Mouse (Mus musculus) spleen, adult 2 months (tissue): ENCODE data around the gene Ednra. TPM values are rescaled to one million over a fixed set of nuclear protein-coding genes. Genes with fewer than 3 reads are reported as not detected.

Experiments
- DNase-seq, 2 experiments: peaks; one replicate each; pipeline versions ENCODE4 v3.0.0 to v3.0.0-alpha.2; 2012 to 2021; ENCODE audit warnings: low spot score in 2 of 2, low read depth in 1 of 2
- H3K27ac ChIP-seq: fragments of 200-500 bp; 2 replicates; pipeline ENCODE4 v1.5.1; 2012; ENCODE audit warnings: low read length, inconsistent platforms; ENCODE audit not compliant: insufficient read depth
- H3K27me3 ChIP-seq: fragments of 200-500 bp; 2 replicates; pipeline ENCODE4 v1.6.1; 2012; ENCODE audit warnings: mild to moderate bottlenecking, moderate library complexity, low read length, inconsistent platforms; ENCODE audit not compliant: control insufficient read depth, insufficient read depth
- H3K36me3 ChIP-seq: fragments of 200-500 bp; 2 replicates; pipeline ENCODE4 v1.6.1; 2012; ENCODE audit warnings: mild to moderate bottlenecking, low read length, inconsistent platforms; ENCODE audit not compliant: control insufficient read depth, insufficient read depth
- H3K4me1 ChIP-seq: fragments of 200-500 bp; 2 replicates; pipeline ENCODE4 v1.6.1; 2011; ENCODE audit warnings: inconsistent platforms; ENCODE audit not compliant: control insufficient read depth, insufficient read depth, insufficient read length
- H3K4me3 ChIP-seq: fragments of 200-500 bp; 2 replicates; pipeline ENCODE4 v1.5.1; 2011; ENCODE audit warnings: mild to moderate bottlenecking, inconsistent platforms; ENCODE audit not compliant: insufficient read depth, insufficient read length; ENCODE audit errors: extremely low read depth
- CTCF ChIP-seq: fragments of 200-500 bp; IDR thresholded peaks from 2 replicates; pipeline ENCODE4 v1.5.1; 2011; ENCODE audit warnings: mild to moderate bottlenecking, inconsistent platforms; ENCODE audit not compliant: insufficient read depth, insufficient read length, insufficient replicate concordance; ENCODE audit errors: extremely low read depth
- POLR2A ChIP-seq: fragments of 200-500 bp; IDR thresholded peaks from 2 replicates; pipeline ENCODE4 v1.6.1; 2011; ENCODE audit warnings: low read depth, low read length, inconsistent platforms
- WGBS: fragments of 180-500 bp; shearing (Covaris S2); methylation state at CpG from one replicate; pipeline ENCODE4 v1.1.7; 2018; 5-methylcytosine and 5-hydroxymethylcytosine counted together
- polyA plus RNA-seq: library from polyadenylated mRNA; depleted of rRNA; stranded (reverse); fragments of >200 nt; gene quantifications from 2 replicates; pipeline ENCODE4 v1.2.3, GENCODE M21; 2012

The Ednra gene
- polyA plus RNA-seq, 1 experiment = 2.1 TPM

- H3K27me3 ChIP-seq = no peaks in the 10 kb centered on the region
- no peak overlapping the region for H3K4me3 ChIP-seq
- H3K4me1 ChIP-seq = no peaks in the 10 kb centered on the region
- no peaks in the 10 kb centered on the region for H3K36me3 ChIP-seq
- H3K27ac ChIP-seq = no peak overlapping the region
- WGBS = 81% methylated on average over 6 of the region's 6 CpGs
- TF ChIP-seq POLR2A (no peak), CTCF (no peak)
- no peak for DNase-seq
Observed at GRCm38 (mm10) chr8:77741050-77741777, 16.9 kb upstream of the Ednra start.

GRCm38 (mm10) chr8:77738419-77738818 is 14.2 kb upstream of the Ednra start:
- no peak overlapping the region for H3K27ac ChIP-seq
- WGBS = 97% methylated on average over 6 of the region's 6 CpGs
- no peaks in the 10 kb centered on the region for H3K27me3 ChIP-seq
- no peak overlapping the region for H3K4me3 ChIP-seq
- TF ChIP-seq POLR2A (no peak), CTCF (no peak)
- no peaks in the 10 kb centered on the region for H3K4me1 ChIP-seq
- no peaks in the 10 kb centered on the region for H3K36me3 ChIP-seq
- no peak for DNase-seq

- Histone ChIP-seq H3K4me1 (no peaks in the 10 kb centered on the region), H3K27ac (no peak overlapping the region), H3K36me3 (no peaks in the 10 kb centered on the region), H3K4me3 (no peak overlapping the region), H3K27me3 (no peaks in the 10 kb centered on the region)
- 78% methylated on average over 9 of the region's 9 CpGs for WGBS
- no peak for DNase-seq
- TF ChIP-seq POLR2A = no peak
- TF ChIP-seq CTCF = no peak
Observed at GRCm38 (mm10) chr8:77737327-77737726, 13.1 kb upstream of the Ednra start.

- H3K27ac ChIP-seq = no peak overlapping the region
- H3K36me3 ChIP-seq = no peaks in the 10 kb centered on the region
- WGBS = 86% methylated on average over 2 of the region's 2 CpGs
- H3K27me3 ChIP-seq = no peaks in the 10 kb centered on the region
- no peak for DNase-seq
- TF ChIP-seq CTCF (no peak), POLR2A (no peak)
- no peak overlapping the region for H3K4me3 ChIP-seq
- no peaks in the 10 kb centered on the region for H3K4me1 ChIP-seq
Observed at GRCm38 (mm10) chr8:77733792-77734191, 9.5 kb upstream of the Ednra start.

DNA sequence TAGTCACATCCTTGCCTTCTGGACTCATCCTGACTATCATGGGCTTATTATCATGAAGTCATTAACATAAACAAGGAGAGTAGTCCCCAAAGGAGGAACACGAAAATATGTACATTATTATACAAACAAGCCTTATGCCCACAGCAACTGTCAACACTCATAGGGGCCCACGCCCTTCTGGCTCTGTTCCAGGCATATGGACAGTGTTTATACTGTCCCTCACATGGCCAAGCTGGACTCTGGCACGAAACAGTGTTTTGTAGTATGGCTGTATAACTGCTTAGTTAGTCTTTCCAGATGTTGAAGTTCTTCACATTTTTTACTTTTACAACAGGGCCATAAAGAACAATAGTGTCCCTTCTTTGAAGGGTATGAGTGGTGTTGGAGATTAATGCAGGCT is 8.7 kb upstream of the Ednra start:
- Histone ChIP-seq H3K4me3 (no peak overlapping the region), H3K27ac (no peak overlapping the region), H3K27me3 (no peaks in the 10 kb centered on the region), H3K36me3 (no peaks in the 10 kb centered on the region), H3K4me1 (no peaks in the 10 kb centered on the region)
- TF ChIP-seq CTCF = no peak
- no peak for TF ChIP-seq POLR2A
- DNase-seq = no peak
- 77% methylated on average over 3 of the region's 3 CpGs for WGBS

- Histone ChIP-seq H3K4me1 (no peaks in the 10 kb centered on the region), H3K27ac (no peak overlapping the region), H3K27me3 (no peaks in the 10 kb centered on the region), H3K36me3 (no peaks in the 10 kb centered on the region), H3K4me3 (no peak overlapping the region)
- DNase-seq = no peak
- 82% methylated on average over 5 of the region's 5 CpGs for WGBS
- no peak for TF ChIP-seq CTCF
- no peak for TF ChIP-seq POLR2A
Observed at GRCm38 (mm10) chr8:77725406-77725805, 1.1 kb upstream of the Ednra start.

DNA sequence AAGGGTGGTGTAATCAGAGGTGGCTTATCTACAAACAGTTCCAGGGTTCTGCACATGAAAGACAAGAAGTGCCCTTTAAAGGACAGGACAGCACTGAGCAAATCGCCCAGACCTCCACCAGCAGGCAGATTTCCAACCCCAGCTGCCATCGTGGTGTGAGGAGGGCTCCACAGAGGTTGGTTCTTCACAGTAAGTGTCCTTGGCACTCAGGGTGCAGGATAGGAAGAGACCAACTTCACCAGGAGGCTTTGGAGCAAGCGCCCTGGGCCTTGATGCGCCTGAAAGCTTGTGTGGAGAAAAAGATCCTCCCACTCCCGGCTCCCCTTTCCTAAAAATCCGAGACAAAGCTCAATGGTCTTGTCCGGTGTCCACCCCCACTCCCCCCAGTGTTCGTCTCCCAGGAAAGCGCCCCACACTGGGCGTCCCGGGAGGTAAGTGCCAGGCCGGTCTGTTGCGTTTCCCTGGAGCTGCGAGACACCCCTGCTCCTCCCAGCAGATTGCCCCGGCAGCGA is 674 bp downstream of the Ednra start:
- DNase-seq = no peak
- Histone ChIP-seq H3K4me3 (peak overlapping the region; percentile 16; the same call in 1 of the 2 replicates), H3K27me3 (no peaks in the 10 kb centered on the region), H3K4me1 (no peaks in the 10 kb centered on the region), H3K27ac (peak overlapping the region; percentile 59), H3K36me3 (no peaks in the 10 kb centered on the region)
- WGBS = 10% methylated on average over 16 of the region's 16 CpGs
- TF ChIP-seq CTCF = no peak
- no peak for TF ChIP-seq POLR2A
